Mouse (Mus musculus): ENCODE data around the gene AL731706.1. TPM values are rescaled to one million over a fixed set of nuclear protein-coding genes. Genes with fewer than 3 reads are reported as not detected.
"Not testable (repeated sequence)": the region's sequence is repeated elsewhere in the genome, so short reads cannot be mapped to it uniquely, and the experiment has no call there.

Gene AL731706.1
- polyA plus RNA-seq, 1 experiment from 2014 or later, result 18.9 TPM

DNA sequence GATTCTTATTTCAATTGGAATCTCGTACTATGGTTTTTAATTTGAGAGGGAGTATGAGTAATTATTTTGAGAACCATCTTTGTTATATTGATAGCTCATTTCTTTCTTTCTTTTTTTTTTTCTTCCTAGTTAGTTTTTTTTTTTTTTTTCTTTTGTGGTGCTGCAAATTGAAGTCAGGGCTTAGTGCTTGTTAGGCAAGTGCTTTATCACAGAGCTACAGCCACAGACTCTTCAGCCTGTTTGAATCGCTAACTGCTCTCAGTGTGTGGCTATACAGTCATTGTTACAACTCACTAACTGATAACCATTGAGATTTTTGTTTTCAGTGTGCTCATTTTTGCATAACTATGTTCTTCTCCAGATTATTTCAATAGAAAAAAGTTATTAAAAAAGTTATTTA is 3.3 kb upstream of the AL731706.1 start:
- Histone ChIP-seq H3K27me3 (ENCODE audit: low read depth, poor library complexity, severe bottlenecking) (no peaks in the 10 kb centered on the region), H3K27ac (no peak overlapping the region), H3K9me3 (replicated peaks) (no peaks in the 10 kb centered on the region), H3K4me1 (peaks cover 4% of the 10 kb centered on the region; the same call in 1 of the 2 replicates), H3K36me3 (peaks cover under 1% of the 10 kb centered on the region; the same call in 1 of the 2 replicates), H3K4me3 (no peak overlapping the region)
- 90% methylated on average over 2 of the region's 2 CpGs for WGBS
- no peak for DNase-seq (ENCODE audit: low spot score)

DNA sequence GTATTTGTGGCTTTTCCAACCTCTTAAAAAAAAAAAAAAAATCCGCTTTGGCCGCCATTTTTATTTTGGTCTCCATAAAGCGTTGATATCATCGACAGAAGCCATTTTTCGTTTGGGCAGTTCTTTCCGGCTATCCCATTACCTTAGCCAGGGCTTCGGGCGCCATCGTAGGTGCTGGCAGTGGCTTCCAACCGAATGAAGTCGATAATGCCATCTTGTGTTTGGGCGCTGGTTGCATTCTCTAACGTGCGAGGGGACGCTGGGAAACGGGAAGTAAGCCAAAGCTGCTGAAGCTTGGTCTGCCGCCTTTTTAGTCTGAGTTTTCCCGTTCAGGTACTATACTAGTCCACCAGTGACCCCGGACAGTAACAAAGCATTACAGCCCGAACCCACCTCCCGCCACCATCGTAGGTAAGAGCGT is 772 bp upstream of the AL731706.1 start:
- no peaks in the 10 kb centered on the region for H3K27me3 ChIP-seq (ENCODE audit: low read depth, poor library complexity, severe bottlenecking)
- H3K4me3 ChIP-seq, result peak overlapping the region; percentile 78
- peak; percentile 84 for DNase-seq (ENCODE audit: low spot score)
- WGBS, result under 1% methylated on average over 23 of the region's 23 CpGs
- peak overlapping the region; percentile 97 for H3K27ac ChIP-seq
- H3K36me3 ChIP-seq, result peaks cover 4% of the 10 kb centered on the region; the same call in 1 of the 2 replicates
- peaks cover 4% of the 10 kb centered on the region; the same call in 1 of the 2 replicates for H3K4me1 ChIP-seq
- no peaks in the 10 kb centered on the region for H3K9me3 ChIP-seq (replicated peaks)

- H3K36me3 ChIP-seq; H3K9me3 ChIP-seq (replicated peaks); H3K4me1 ChIP-seq; DNase-seq (ENCODE audit: low spot score); H3K27me3 ChIP-seq (ENCODE audit: low read depth, poor library complexity, severe bottlenecking): not testable (repeated sequence)
- Histone ChIP-seq H3K27ac (peak overlapping the region; percentile 97), H3K4me3 (peak overlapping the region; percentile 78)
- WGBS, result 7% methylated on average over 15 of the region's 15 CpGs
Observed at GRCm38 (mm10) chr2:136890716-136891067, 497 bp downstream of the AL731706.1 start.

DNA sequence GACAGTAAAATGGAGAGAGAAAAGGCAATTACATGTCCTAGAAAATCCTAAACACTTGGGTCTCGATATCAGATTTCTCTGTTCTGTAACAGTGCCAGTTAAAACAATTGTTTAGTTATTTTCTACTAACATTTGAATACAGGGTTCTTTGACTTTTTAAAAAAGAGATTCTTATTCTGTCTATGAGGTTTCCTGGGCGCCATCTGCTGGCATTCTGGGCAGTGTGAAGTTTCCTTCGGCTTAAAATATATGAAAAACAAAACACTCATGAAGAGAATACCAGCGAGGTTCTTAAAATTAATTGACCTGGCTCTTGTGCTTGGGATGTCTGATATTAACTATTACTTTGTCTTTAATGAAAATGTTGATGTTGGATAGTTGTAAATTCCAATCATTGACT is 4.3 kb downstream of the AL731706.1 start:
- no peaks in the 10 kb centered on the region for H3K4me1 ChIP-seq
- peaks cover 37% of the 10 kb centered on the region for H3K36me3 ChIP-seq
- 78% methylated on average over 4 of the region's 4 CpGs for WGBS
- H3K4me3 ChIP-seq, result no peak overlapping the region
- no peaks in the 10 kb centered on the region for H3K9me3 ChIP-seq (replicated peaks)
- H3K27me3 ChIP-seq (ENCODE audit: low read depth, poor library complexity, severe bottlenecking), result no peaks in the 10 kb centered on the region
- DNase-seq (ENCODE audit: low spot score), result no peak
- no peak overlapping the region for H3K27ac ChIP-seq

GRCm38 (mm10) chr2:136885579-136885978 is 5.6 kb downstream of the AL731706.1 start, which contains the start of gene AL731706.2:
Gene AL731706.2 (minus strand): TSS chr2:136885679.
- peaks cover 50% of the 10 kb centered on the region for H3K36me3 ChIP-seq
- DNase-seq (ENCODE audit: low spot score), result no peak
- H3K9me3 ChIP-seq (replicated peaks), result no peaks in the 10 kb centered on the region
- H3K4me1 ChIP-seq, result no peaks in the 10 kb centered on the region
- no peak within 1 kb of the TSS for H3K4me3 ChIP-seq
- WGBS, result 95% methylated on average over 2 of the region's 2 CpGs
- H3K27me3 ChIP-seq (ENCODE audit: low read depth, poor library complexity, severe bottlenecking), result no peaks in the 10 kb centered on the region
- H3K27ac ChIP-seq, result no peak within 1 kb of the TSS

GRCm38 (mm10) chr2:136854543-136855388 is 36.4 kb downstream of the AL731706.1 start:
- peak overlapping the region; percentile 58; the same call in 1 of the 2 replicates for H3K27ac ChIP-seq
- H3K27me3 ChIP-seq (ENCODE audit: low read depth, poor library complexity, severe bottlenecking), result no peaks in the 10 kb centered on the region
- no peaks in the 10 kb centered on the region for H3K36me3 ChIP-seq
- H3K4me3 ChIP-seq, result no peak overlapping the region
- WGBS, result 61% methylated on average over 5 of the region's 5 CpGs
- no peak for DNase-seq (ENCODE audit: low spot score)
- no peaks in the 10 kb centered on the region for H3K9me3 ChIP-seq (replicated peaks)
- H3K4me1 ChIP-seq, result peaks cover 18% of the 10 kb centered on the region

- Histone ChIP-seq H3K36me3 (no peaks in the 10 kb centered on the region), H3K9me3 (replicated peaks) (no peaks in the 10 kb centered on the region), H3K4me1 (peaks cover 14% of the 10 kb centered on the region), H3K27me3 (ENCODE audit: low read depth, poor library complexity, severe bottlenecking) (no peaks in the 10 kb centered on the region), H3K27ac (no peak overlapping the region), H3K4me3 (no peak overlapping the region)
- no peak for DNase-seq (ENCODE audit: low spot score)
- 69% methylated on average over 3 of the region's 3 CpGs for WGBS
Observed at GRCm38 (mm10) chr2:136850366-136850765, 40.8 kb downstream of the AL731706.1 start.

GRCm38 (mm10) chr2:136837994-136838393 is 53.2 kb downstream of the AL731706.1 start:
- Histone ChIP-seq H3K4me3 (no peak overlapping the region), H3K36me3 (no peaks in the 10 kb centered on the region), H3K4me1 (no peaks in the 10 kb centered on the region), H3K9me3 (replicated peaks) (no peaks in the 10 kb centered on the region), H3K27me3 (ENCODE audit: low read depth, poor library complexity, severe bottlenecking) (no peaks in the 10 kb centered on the region), H3K27ac (no peak overlapping the region)
- WGBS, result 59% methylated on average over 1 of the region's 1 CpGs
- DNase-seq (ENCODE audit: low spot score), result no peak

- no peak overlapping the region for H3K27ac ChIP-seq
- no peak for DNase-seq (ENCODE audit: low spot score)
- 73% methylated on average over 3 of the region's 3 CpGs for WGBS
Observed at GRCm38 (mm10) chr2:136835882-136836281, 55.3 kb downstream of the AL731706.1 start.

DNA sequence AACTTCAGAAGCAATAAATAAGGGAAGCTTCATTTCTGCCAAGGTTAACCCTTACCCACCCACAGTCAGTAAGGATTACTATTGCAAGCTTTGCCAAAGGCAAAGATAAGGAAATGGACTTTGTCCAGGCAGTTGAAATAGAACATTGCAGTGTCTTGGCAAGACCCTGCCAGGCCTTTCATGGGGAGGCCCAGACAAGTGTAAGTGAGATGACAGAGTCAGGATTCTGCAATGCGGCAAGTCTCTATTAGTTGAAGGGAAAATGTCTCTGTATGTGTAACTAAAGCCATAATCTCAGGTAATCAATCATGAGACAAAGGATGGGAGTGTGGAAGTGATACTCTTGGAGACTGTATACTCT is 56.5 kb downstream of the AL731706.1 start:
- H3K9me3 ChIP-seq (replicated peaks), result no peaks in the 10 kb centered on the region
- WGBS, result 85% methylated on average over 1 of the region's 1 CpGs
- H3K36me3 ChIP-seq, result no peaks in the 10 kb centered on the region
- no peak overlapping the region for H3K27ac ChIP-seq
- H3K4me1 ChIP-seq, result no peaks in the 10 kb centered on the region
- no peaks in the 10 kb centered on the region for H3K27me3 ChIP-seq (ENCODE audit: low read depth, poor library complexity, severe bottlenecking)
- no peak overlapping the region for H3K4me3 ChIP-seq
- no peak for DNase-seq (ENCODE audit: low spot score)

More at GRCm38 (mm10) chr2:136835882-136836281, 55.3 kb downstream of the AL731706.1 start:
- no peaks in the 10 kb centered on the region for H3K4me1 ChIP-seq
- no peaks in the 10 kb centered on the region for H3K36me3 ChIP-seq
- H3K27me3 ChIP-seq (ENCODE audit: low read depth, poor library complexity, severe bottlenecking), result no peaks in the 10 kb centered on the region
- H3K4me3 ChIP-seq, result no peak overlapping the region
- no peaks in the 10 kb centered on the region for H3K9me3 ChIP-seq (replicated peaks)

- no peak for DNase-seq (ENCODE audit: low spot score)
- no peaks in the 10 kb centered on the region for H3K27me3 ChIP-seq (ENCODE audit: low read depth, poor library complexity, severe bottlenecking)
- H3K27ac ChIP-seq, result no peak overlapping the region
- no peak overlapping the region for H3K4me3 ChIP-seq
- H3K9me3 ChIP-seq (replicated peaks), result no peaks in the 10 kb centered on the region
- H3K36me3 ChIP-seq, result no peaks in the 10 kb centered on the region
- H3K4me1 ChIP-seq, result no peaks in the 10 kb centered on the region
- 84% methylated on average over 3 of the region's 3 CpGs for WGBS
Observed at GRCm38 (mm10) chr2:136833976-136834714, 57.0 kb downstream of the AL731706.1 start.

DNA sequence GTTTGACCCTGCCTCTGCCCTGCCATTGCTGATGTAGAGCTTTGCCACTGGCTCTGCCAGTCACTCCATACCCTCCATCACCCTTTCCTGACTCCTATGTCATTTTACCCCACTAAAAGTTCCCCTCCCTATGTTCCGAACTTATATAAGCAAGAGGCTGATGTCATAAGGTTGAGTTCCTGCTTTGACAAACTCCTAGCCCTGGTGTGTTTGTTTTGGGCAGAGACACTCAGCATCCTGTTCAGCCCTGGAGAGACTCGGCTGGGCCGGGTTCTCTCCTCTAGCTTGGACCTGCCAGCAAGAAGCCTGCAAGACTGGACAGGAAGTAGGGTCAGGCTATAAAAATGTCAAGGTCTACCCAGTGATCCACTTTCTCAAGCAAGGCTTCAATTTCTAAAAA is 58.3 kb downstream of the AL731706.1 start:
- Histone ChIP-seq H3K9me3 (replicated peaks) (no peaks in the 10 kb centered on the region), H3K27ac (no peak overlapping the region), H3K4me3 (no peak overlapping the region), H3K27me3 (ENCODE audit: low read depth, poor library complexity, severe bottlenecking) (no peaks in the 10 kb centered on the region), H3K4me1 (no peaks in the 10 kb centered on the region), H3K36me3 (no peaks in the 10 kb centered on the region)
- WGBS, result 53% methylated on average over 3 of the region's 3 CpGs
- no peak for DNase-seq (ENCODE audit: low spot score)

Measured in limb, embryonic 10.5 days (tissue).